Mouse (Mus musculus) neural tube, embryonic 14.5 days (tissue): ENCODE data around the gene Anapc15-ps. TPM values are rescaled to one million over a fixed set of nuclear protein-coding genes. Genes with fewer than 3 reads are reported as not detected.

ENCODE experiments used
- ATAC-seq: fragments of 200-750 bp; cut with Nextera tagmentation; 2 replicates; pipeline ENCODE4 v1.8.0; 2017; ENCODE audit warnings: low read depth, mild to moderate bottlenecking, moderate TSS enrichment, moderate library complexity
- H3K27ac ChIP-seq: fragments of 300-500 bp; sonication (generic); 2 replicates; pipeline ENCODE4 v1.5.1; 2014; ENCODE audit warnings: low read depth, mild to moderate bottlenecking, control low read depth, low read length, moderate library complexity, mixed read lengths
- H3K27me3 ChIP-seq: fragments of 300-500 bp; sonication (generic); 2 replicates; pipeline ENCODE4 v1.6.1; 2014; ENCODE audit warnings: low read length; ENCODE audit not compliant: control insufficient read depth, insufficient read depth
- H3K36me3 ChIP-seq: fragments of 300-500 bp; sonication (generic); 2 replicates; pipeline ENCODE4 v1.6.1; 2014; ENCODE audit warnings: low read length, mixed read lengths; ENCODE audit not compliant: control insufficient read depth, insufficient read depth
- H3K4me1 ChIP-seq: fragments of 300-500 bp; sonication (generic); 2 replicates; pipeline ENCODE4 v1.6.1; 2014; ENCODE audit warnings: low read length; ENCODE audit not compliant: control insufficient read depth, insufficient read depth
- H3K4me2 ChIP-seq: fragments of 300-500 bp; sonication (generic); 2 replicates; pipeline ENCODE4 v1.6.1; 2014; ENCODE audit warnings: mild to moderate bottlenecking, low read depth, low read length, control low read depth
- H3K4me3 ChIP-seq: fragments of 300-500 bp; sonication (generic); 2 replicates; pipeline ENCODE4 v1.5.1; 2014; ENCODE audit warnings: low read depth, low read length, control low read depth, mixed read lengths
- H3K9ac ChIP-seq: fragments of 300-500 bp; sonication (generic); replicated peaks from 2 replicates; pipeline ENCODE4 v1.6.1; 2014; ENCODE audit warnings: low read depth, mild to moderate bottlenecking, control low read depth, low read length, mixed read lengths
- H3K9me3 ChIP-seq: fragments of 300-500 bp; sonication (generic); 2 replicates; pipeline ENCODE4 v1.6.1; 2016; ENCODE audit warnings: low read length; ENCODE audit not compliant: control insufficient read depth
- WGBS: fragments of 180-500 bp; shearing (Covaris S2); extraction: QIAGEN DNeasy Blood & Tissue Kit; methylation state at CpG from one replicate; pipeline ENCODE4 v1.1.7; 2014; 5-methylcytosine and 5-hydroxymethylcytosine counted together
- polyA plus RNA-seq: library from polyadenylated mRNA; unstranded; fragments of >200 nt; fragmentation: Nextera tagmentation; extraction: Ambion mirVana; gene quantifications from 2 replicates; pipeline ENCODE4 v1.2.1, GENCODE M21; 2014

Anapc15-ps gene
- polyA plus RNA-seq, 1 experiment from 2014 or later = not detected

DNA sequence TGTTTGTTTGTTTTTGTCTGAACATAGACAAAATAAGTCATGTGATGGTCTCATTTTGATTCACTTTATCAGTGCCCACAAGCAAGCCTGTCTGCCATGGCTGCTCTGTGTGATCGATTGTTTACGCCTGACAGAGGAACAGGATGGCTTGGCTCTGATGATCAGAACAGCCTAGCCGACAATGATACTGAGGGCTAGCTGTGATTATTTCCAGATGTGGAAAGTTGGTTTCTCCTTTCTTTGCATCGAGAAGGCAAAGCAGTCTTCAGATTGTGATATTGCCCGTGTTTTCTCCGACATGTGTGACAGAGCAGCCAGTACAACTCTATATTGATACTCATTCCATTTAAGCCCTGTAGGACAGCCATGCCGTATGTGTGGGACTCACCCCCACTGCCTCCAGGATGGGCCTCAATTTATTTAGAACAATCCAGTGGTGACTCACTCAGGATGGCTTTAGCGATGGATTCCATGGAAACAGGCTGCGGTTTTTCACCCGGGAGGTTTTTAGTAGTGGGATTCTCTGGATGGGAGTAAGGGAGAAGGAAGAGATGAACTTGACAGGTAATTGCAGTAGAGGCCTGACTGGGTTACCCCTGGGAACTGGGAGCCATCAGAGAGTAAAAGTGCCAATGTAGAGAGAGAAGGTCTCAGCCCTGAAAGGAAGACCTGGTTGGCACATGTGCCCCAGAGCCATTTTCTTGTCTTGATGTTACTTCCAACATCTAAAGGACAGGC lies 36.1 kb upstream of the Anapc15-ps start:
- no peaks in the 10 kb centered on the region for H3K27me3 ChIP-seq
- H3K27ac ChIP-seq = no peak overlapping the region
- H3K4me1 ChIP-seq = no peaks in the 10 kb centered on the region
- no peak for ATAC-seq
- no peaks in the 10 kb centered on the region for H3K36me3 ChIP-seq
- no peak overlapping the region for H3K4me3 ChIP-seq
- 80% methylated on average over 10 of the region's 10 CpGs for WGBS
- H3K9ac ChIP-seq = no peak overlapping the region
- H3K4me2 ChIP-seq = no peak overlapping the region
- no peaks in the 10 kb centered on the region for H3K9me3 ChIP-seq

DNA sequence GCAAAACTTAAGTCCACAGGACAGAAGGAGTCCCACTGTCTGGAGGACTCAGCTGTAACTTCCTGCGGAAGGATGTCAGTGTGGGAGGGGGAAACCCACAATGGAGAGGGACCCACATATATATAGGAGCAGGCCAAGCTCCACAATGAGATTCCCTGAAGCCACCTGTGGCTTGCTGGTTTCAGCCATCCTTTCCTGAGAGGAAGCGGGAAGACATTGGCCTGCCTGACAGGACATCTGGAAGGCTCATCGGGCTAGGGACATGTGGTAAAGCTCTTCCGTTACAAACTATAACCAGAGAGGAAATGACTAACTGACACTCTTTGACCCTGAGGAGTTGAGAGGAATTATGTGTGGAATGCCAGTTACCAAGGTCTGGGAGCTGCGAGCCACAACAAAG lies 34.8 kb upstream of the Anapc15-ps start:
- Histone ChIP-seq H3K36me3 (no peaks in the 10 kb centered on the region), H3K4me3 (no peak overlapping the region), H3K9ac (no peak overlapping the region), H3K9me3 (no peaks in the 10 kb centered on the region), H3K4me2 (no peak overlapping the region), H3K4me1 (no peaks in the 10 kb centered on the region), H3K27ac (no peak overlapping the region), H3K27me3 (no peaks in the 10 kb centered on the region)
- no peak for ATAC-seq
- 84% methylated on average over 5 of the region's 5 CpGs for WGBS

DNA sequence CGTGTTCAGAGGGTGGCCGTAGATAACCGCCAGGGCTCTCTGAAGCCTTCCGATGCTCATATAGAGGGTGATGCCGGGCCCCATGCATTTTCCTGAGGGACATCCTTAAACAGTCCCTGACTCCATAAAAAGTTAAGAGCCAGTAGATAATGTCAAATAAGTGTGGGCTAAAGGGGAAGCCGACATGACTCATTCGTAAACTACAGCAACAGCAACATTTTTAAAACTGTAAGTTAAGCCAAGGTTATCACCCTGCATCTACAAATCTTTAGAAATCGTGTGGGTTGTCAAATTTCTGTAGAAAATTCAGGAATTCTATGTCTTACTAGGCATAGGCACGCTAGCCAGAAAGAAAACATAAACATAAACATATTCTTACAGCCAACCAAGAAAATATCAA lies 33.6 kb upstream of the Anapc15-ps start:
- no peak overlapping the region for H3K4me3 ChIP-seq
- H3K4me2 ChIP-seq = no peak overlapping the region
- 92% methylated on average over 9 of the region's 9 CpGs for whole genome bisulfite sequencing
- H3K27ac ChIP-seq = no peak overlapping the region
- no peaks in the 10 kb centered on the region for H3K4me1 ChIP-seq
- no peaks in the 10 kb centered on the region for H3K9me3 ChIP-seq
- no peaks in the 10 kb centered on the region for H3K27me3 ChIP-seq
- no peak for ATAC-seq
- H3K36me3 ChIP-seq = no peaks in the 10 kb centered on the region
- H3K9ac ChIP-seq = no peak overlapping the region

DNA sequence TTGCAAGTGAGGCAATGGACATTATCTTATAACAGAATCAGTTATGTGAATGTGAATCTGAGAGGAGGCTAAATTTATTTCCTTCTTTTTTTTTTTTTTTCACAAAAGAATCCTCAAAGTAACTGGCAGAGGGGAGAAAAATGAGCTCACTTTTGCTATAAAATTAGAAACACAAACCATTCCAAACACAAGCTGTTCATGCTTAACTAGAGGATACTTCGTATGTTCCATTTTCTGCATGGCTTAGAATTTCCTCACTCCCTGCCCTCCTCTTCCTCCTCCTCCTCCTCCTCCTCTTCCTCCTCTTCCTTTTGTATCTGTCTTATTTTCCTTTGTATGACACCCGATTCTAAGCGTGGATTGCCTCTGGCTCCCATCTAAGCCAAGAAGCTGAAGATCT lies 32.5 kb upstream of the Anapc15-ps start:
- no peaks in the 10 kb centered on the region for H3K36me3 ChIP-seq

DNA sequence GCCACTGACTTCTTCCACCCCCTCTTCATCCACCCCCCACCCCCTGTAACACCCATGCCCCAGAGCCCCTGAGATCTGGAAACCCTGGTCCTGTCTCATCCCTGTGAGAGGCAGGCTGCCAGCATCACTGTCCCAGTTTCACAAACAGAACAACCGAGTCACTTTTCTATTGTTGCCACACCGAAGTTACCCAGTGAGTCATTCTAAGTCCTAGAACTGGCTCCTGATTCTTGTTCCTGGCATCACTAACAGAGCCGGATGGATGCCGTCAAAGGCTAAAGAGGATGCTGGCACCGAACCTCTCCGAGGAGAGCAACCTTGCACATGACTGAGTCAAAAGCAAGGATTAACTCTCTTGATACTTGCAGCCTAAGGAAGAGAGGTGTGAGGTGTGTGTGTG lies 31.6 kb upstream of the Anapc15-ps start:
- Histone ChIP-seq H3K4me3 (no peak overlapping the region), H3K4me2 (no peak overlapping the region), H3K9ac (no peak overlapping the region), H3K36me3 (no peaks in the 10 kb centered on the region), H3K9me3 (no peaks in the 10 kb centered on the region), H3K27me3 (no peaks in the 10 kb centered on the region), H3K27ac (no peak overlapping the region), H3K4me1 (no peaks in the 10 kb centered on the region)
- 93% methylated on average over 6 of the region's 6 CpGs for WGBS
- no peak for ATAC-seq

More for the DNA sequence above, 32.5 kb upstream of the Anapc15-ps start:
- H3K4me1 ChIP-seq = no peaks in the 10 kb centered on the region
- no peaks in the 10 kb centered on the region for H3K27me3 ChIP-seq
- H3K9ac ChIP-seq = no peak overlapping the region
- no peak overlapping the region for H3K4me2 ChIP-seq
- no peak overlapping the region for H3K27ac ChIP-seq
- no peak for ATAC-seq
- no peaks in the 10 kb centered on the region for H3K9me3 ChIP-seq
- WGBS = 85% methylated on average over 3 of the region's 3 CpGs
- H3K4me3 ChIP-seq = no peak overlapping the region

DNA sequence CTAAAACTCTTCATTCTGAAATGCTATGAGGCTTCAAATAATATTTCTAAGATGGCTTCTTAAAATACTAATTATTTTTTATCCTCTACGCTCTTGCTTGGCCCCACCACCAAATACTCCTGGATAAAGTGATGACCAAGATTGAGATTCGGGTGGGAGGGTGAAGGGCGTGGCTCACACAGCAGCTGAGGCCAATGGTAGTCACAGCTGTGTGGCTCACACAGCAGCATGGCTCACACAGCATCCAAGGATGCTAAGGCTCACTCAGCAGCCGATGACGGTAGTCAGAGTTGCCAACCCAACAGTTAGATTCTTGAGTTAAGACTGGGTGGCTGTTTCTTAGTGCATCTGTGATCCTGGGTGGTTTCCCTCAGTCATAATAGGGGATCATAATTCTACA lies 30.5 kb upstream of the Anapc15-ps start:
- no peak overlapping the region for H3K27ac ChIP-seq
- WGBS = 90% methylated on average over 5 of the region's 5 CpGs
- no peaks in the 10 kb centered on the region for H3K4me1 ChIP-seq
- no peak overlapping the region for H3K9ac ChIP-seq
- H3K36me3 ChIP-seq = no peaks in the 10 kb centered on the region
- no peak for ATAC-seq
- no peaks in the 10 kb centered on the region for H3K9me3 ChIP-seq
- no peak overlapping the region for H3K4me3 ChIP-seq
- no peaks in the 10 kb centered on the region for H3K27me3 ChIP-seq
- H3K4me2 ChIP-seq = no peak overlapping the region

DNA sequence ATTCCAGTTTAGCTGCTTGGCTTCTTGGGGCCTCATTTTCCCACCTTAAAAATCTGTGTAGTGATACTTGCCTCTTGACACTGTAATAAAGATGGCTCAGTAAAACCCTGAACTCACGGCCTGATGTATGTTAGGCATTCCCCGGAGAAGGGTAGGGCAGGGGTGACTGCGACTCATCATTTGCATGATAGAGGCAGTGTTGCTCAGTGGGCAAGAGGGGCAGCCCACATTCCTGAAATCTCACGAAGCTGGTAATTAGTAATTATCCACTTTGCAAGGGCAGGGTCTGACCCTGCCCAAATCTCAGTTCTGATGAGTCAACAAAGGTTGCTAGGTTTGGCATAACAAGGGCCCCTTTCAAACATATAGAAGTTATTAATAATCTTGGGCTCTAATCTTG lies 27.2 kb upstream of the Anapc15-ps start:
- Histone ChIP-seq H3K9ac (no peak overlapping the region), H3K4me2 (no peak overlapping the region), H3K9me3 (no peaks in the 10 kb centered on the region), H3K36me3 (no peaks in the 10 kb centered on the region), H3K4me1 (no peaks in the 10 kb centered on the region), H3K4me3 (no peak overlapping the region), H3K27ac (no peak overlapping the region), H3K27me3 (no peaks in the 10 kb centered on the region)
- no peak for ATAC-seq
- WGBS = 51% methylated on average over 4 of the region's 4 CpGs

DNA sequence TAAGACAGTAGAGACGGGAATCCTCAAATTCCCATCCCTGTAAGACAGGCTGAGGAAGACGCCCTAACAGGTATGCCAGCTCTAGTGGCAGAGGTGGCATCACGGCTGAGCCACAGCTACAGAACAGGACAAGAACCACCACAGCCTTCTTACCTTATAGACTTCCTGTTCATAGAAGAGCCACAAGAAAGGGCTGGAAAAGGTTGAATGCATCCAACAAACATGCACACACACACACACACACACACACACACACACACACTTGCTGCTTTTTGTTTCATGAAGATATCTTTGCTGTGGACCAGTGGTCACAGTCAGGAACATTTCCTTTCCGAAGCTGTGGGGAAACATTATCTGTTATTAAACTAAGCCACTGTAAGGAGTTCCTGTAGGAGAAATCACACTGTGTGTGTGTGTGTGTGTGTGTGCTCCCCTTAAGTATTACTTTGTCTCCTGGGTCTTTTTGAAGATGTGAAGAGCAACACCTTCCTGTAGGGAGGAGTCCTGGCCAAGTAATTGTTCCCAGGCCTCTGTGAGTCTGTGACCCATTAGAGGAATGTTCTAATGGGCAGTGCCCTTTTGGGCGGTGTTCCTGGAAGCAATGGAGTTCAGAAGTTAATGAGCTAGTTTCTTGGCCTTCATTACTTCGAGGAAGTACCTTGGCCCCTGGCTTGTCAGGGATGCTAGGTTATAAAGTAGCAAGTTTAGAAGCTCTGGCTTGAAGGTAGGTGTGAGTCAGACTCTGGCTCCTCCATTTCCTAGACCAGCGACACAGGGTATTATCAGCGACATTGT lies 25.9 kb upstream of the Anapc15-ps start:
- Histone ChIP-seq H3K4me2 (no peak overlapping the region), H3K36me3 (no peaks in the 10 kb centered on the region), H3K4me3 (no peak overlapping the region), H3K9me3 (no peaks in the 10 kb centered on the region), H3K4me1 (peaks cover 6% of the 10 kb centered on the region; the same call in 1 of the 2 replicates), H3K27ac (no peak overlapping the region), H3K9ac (no peak overlapping the region), H3K27me3 (no peaks in the 10 kb centered on the region)
- 92% methylated on average over 8 of the region's 8 CpGs for WGBS
- no peak for ATAC-seq

DNA sequence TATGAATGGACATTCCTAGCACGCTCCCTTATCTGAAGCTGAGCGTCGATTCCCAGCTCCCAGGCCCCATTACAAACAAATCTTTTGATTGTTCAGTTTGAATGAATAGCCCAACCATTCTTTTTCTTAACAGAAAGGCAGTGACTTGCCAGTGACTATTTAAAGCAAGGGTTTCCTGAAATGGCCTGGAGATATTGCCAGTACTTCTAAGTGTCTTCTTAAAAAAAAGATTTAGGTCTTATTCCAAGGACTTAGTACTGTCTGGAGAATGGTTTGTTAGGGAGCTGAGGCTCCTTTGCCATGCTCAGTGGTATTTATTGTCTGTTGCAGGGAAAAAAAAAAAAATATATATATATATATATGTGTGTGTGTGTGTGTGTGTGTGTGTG lies 23.0 kb upstream of the Anapc15-ps start:
- Histone ChIP-seq H3K4me2 (no peak overlapping the region), H3K9me3 (no peaks in the 10 kb centered on the region), H3K9ac (no peak overlapping the region), H3K4me3 (no peak overlapping the region), H3K4me1 (peaks cover 6% of the 10 kb centered on the region; the same call in 1 of the 2 replicates), H3K27ac (no peak overlapping the region), H3K36me3 (no peaks in the 10 kb centered on the region), H3K27me3 (no peaks in the 10 kb centered on the region)
- WGBS = 40% methylated on average over 3 of the region's 3 CpGs
- ATAC-seq = no peak
